Mouse (Mus musculus) adrenal gland (tissue): ENCODE data around the gene Tsc22d2.

Source experiments
- intact Hi-C: fragments of 180-260 bp; cut with DNase I; formaldehyde crosslinking; loops from one replicate; pipeline ENCODE4 v1.15.1; 2025
- long read RNA-seq, 2 experiments: library from polyadenylated mRNA; unstranded; transcript quantifications; one replicate each; pipeline ENCODE4 v2.0.0; 2020; ENCODE audit warnings: borderline replicate concordance in 1 of 2; ENCODE audit not compliant: insufficient replicate concordance in 1 of 2

Gene Tsc22d2
- long read RNA-seq, experiment 1, full-length matches to known transcripts, result 5 of 7 reads
- long read RNA-seq, experiment 1, partial matches to known transcripts, result 0 of 7 reads
- long read RNA-seq, experiment 1, other reads (novel, unspliced or antisense), result 2 of 7 reads
- long read RNA-seq, experiment 2, full-length matches to known transcripts, result 5 of 10 reads
- long read RNA-seq, experiment 2, partial matches to known transcripts, result 2 of 10 reads
- long read RNA-seq, experiment 2, other reads (novel, unspliced or antisense), result 3 of 10 reads

DNA sequence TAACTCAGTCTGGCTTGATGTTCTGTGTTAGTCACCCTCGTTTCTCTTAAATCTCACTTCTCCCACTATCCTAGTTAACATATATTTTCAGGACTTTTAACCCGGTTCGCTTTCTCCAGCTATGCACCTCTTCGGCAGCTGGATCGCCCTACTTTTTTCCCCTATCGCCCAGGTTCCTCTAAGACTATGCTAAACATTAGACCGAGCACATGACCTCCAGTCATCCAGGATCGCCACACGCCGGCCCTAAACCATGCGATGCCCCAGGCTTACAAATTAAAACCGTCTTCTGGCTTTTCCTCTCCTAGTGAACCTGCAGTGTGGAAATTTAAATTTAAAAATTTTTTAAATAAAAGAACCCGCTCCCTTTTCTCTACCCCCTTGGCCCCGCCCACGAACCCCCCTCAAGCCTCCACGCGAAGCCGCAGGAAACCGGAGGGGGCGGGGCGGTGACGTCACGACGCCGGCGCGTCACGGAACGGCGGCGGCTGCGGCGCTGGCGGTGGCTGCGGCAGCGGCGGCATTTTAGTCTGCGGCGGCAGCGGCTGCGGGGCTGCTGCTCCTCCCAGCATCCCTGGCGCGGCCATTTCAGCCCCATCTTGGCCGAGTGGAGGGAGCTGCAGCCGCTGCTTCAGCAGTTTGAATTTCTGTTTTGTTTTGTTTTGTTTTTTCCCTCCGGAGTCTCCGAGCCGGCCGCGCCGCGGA is at the start of gene Tsc22d2:
Tsc22d2 (plus strand) TSS at position 482 of the 705 bp plus-strand sequence.
- intact Hi-C loops, result loop anchor here (2.0 to 5.0 kb wide), 3 partner anchors 42 to 250 kb away; no protein-coding TSS in a partner anchor

DNA sequence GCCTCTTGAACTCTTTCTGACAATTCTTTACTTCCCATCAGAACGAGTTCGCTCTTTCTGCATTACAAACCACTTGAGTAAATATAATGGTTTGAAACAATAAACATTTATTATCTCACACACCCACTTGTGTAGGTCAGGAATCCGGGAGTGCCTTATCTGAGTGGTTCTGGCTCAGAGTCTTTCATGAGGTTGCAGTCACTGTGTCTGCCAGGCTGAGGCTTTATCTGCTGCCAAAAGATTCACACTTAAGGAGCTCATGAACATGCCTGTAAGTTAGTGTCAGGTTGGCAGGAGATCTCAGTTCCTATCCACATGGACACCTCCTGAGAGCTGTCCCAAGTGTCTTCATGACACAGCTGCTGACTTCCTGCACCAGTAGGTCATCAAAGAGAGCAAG is 47.8 kb upstream of the Tsc22d2 start:
- intact Hi-C loops, result no loop called here

- intact Hi-C loops, result loop anchor here (5.0 kb wide), 1 partner anchor 41 kb away; the partner anchor contains the start of gene Tsc22d2
These were observed 43.7 kb upstream of the Tsc22d2 start for GRCm38 (mm10) chr3:58370811-58371210.

- intact Hi-C loops, result loop anchor here (5.0 kb wide), 1 partner anchor 40 kb away; the partner anchor contains the start of gene Tsc22d2
These were observed 42.2 kb upstream of the Tsc22d2 start for GRCm38 (mm10) chr3:58372066-58372904.

DNA sequence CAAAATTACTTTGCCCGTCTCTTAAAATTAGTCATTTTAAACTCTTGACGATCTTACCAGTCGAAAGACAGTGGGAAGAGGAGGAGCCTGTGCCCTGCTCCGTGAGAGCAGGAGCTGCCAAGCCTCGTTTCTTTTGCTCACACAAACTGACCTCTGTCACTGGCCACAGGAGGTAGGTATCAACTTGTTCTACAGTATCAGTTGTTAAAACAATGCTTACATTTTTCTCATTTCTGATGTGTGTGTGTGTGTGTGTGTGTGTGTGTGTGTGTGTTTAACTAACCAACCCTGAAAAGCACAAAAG is 41.7 kb upstream of the Tsc22d2 start:
- intact Hi-C loops, result loop anchor here (5.0 kb wide), 1 partner anchor 39 kb away; the partner anchor contains the start of gene Tsc22d2

DNA sequence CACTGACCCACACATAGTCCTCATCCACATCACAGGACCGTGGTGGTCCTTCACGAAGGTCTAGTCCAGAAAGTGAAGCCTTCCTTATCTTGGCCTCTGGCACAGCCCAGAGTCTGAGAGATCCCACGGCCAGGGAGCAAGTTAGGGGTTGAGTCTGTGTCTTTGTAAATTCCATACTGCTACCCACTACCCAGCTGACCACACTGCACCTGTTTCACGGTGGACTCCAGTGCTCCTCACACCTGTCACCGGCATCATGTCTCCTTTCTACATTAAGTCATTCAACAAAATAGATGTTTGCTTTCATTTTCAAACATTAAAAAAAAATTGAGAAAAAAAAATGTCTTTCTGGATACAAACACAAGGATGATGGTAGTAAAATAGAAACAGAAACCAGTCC is 40.2 kb upstream of the Tsc22d2 start:
- intact Hi-C loops, result loop anchor here (5.0 kb wide), 1 partner anchor 38 kb away; the partner anchor contains the start of gene Tsc22d2

DNA sequence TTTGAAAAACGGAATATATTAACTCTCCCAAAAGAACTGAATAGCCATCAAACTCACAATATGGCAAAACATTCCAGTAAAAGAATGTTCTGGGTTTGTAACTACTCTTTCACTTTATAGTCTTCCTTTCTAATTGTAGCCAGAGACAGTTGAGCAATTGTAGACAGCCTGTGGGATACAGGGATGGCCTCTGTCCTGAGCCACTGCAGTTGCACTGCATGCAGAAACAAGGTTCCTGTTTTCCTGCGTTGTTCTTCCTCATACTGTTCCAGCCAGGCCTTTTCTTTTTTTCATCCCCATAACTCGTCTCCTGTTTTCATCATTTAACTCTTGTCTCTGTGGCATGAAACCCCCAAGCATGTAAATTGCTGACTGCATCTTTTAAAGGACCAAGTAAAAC is 37.8 kb upstream of the Tsc22d2 start:
- intact Hi-C loops, result no loop called here

DNA sequence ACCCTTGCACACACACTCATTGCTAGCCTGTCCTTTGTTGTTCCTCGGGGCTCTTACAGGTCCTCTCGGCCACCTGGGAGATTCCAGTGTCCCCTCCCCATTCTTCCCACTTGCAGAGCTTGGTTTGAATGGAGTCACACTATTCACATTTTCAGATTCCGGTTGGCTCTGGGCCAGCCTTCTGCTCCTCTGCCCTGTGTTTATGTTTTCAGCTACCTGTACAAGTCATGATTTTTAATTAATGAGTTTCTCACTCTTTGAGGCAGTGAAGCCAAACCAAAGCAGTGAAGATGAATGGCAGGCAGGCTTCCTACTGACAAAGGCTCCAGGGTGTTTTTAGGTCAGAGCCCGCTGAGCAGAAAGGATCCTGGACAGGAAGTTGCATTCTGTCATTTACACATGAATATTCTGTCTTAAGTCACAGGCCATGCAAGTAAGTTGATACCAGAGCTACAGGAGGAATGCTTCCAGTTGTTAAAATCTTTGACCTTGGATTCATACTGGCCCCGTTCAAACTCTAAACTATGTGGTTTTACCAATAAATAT is 36.9 kb upstream of the Tsc22d2 start:
- intact Hi-C loops, result no loop called here

DNA sequence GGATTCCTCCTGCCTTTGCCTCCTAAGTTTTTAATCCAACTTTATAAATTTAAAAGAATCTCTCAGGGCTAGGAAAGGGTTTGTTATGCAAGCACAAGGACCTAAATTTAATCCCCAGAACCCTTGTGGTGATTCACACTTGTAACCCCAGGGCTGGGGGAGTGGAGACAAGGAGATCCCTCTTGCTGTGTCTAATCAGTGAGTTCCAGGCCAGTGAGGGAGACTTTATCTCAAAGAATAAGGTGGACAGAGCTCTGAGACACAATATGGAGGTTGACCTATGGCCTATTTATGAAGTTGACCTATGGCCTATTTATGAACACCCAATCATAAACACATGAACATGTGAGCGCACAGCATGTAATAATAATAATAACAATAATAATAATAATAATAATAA is 31.8 kb upstream of the Tsc22d2 start:
- intact Hi-C loops, result no loop called here

- intact Hi-C loops, result no loop called here
These were observed 29.5 kb upstream of the Tsc22d2 start for GRCm38 (mm10) chr3:58385060-58385459.

DNA sequence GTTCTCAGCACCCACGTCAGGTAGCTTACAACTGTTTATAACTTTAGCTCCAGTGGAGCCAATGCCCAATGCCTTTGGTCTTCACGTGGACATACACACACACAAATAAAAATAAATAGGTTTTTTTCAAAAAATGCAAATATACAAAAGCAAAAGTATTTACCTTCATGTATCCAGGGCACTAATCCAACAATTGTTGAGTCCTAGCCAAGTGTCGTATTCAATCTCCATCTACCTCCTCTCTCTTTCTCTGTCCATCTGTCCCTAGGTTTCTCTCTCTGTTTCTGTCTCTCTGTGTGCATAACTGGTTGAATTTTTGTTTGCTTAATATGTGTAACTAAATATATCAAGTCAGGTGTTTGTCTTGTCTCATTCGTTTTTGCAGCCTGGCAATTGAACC is 25.8 kb upstream of the Tsc22d2 start:
- intact Hi-C loops, result no loop called here

- intact Hi-C loops, result no loop called here
These were observed 16.0 kb upstream of the Tsc22d2 start for GRCm38 (mm10) chr3:58398541-58398940.

GRCm38 (mm10) chr3:58399931-58400330 is 14.6 kb upstream of the Tsc22d2 start:
- intact Hi-C loops, result no loop called here

DNA sequence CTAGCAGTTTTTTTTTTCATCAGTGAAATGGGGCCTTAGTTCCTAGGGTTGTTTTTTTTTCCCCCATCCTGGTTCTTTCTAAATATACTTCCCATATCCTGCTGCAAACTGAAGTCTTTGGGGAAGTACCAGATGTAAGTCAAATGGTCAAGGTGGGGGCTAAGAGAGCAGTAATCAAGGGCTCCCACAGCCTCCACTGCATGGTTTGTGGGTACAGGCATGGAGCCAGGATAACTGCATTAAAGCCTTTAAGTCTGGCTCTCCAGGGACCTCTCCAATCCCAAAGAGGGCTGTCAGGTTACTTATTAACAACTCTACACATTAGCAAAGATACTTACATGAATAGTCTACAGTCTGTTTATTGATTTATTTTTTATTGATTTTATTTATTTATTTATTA is 2.8 kb upstream of the Tsc22d2 start:
- intact Hi-C loops, result loop anchor here (5.0 kb wide), 2 partner anchors 39 to 69 kb away; no protein-coding TSS in a partner anchor

DNA sequence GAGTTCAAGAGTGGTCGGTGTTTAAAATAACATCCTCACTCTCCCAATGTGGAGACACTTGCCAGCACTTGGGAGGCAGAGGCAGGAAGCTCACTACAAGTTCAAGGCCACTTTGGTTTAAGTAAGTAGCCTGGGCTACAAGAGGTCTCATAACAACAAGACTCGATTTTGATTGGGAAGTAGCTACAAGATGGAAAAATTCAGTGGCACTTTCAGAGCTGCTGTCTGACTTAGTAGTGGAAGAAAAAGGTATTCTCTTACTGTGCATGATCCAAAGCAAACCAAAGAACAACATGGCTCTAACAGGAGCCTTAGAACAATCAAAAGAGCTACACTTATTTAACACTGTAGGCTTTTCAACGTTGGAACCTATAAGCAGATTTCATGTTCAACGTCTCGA is 844 bp upstream of the Tsc22d2 start:
- intact Hi-C loops, result loop anchor here (2.0 to 5.0 kb wide), 3 partner anchors 41 to 249 kb away; no protein-coding TSS in a partner anchor

- intact Hi-C loops, result loop anchor here (2.0 to 5.0 kb wide), 5 partner anchors 43 to 250 kb away; partner anchors contain the start of gene Selenot
These were observed 720 bp downstream of the Tsc22d2 start for GRCm38 (mm10) chr3:58414986-58415883.

GRCm38 (mm10) chr3:58415884-58416725 is 1.6 kb downstream of the Tsc22d2 start:
- intact Hi-C loops, result loop anchor here (2.0 to 5.0 kb wide), 3 partner anchors 71 to 251 kb away; partner anchors contain the start of gene Selenot

DNA sequence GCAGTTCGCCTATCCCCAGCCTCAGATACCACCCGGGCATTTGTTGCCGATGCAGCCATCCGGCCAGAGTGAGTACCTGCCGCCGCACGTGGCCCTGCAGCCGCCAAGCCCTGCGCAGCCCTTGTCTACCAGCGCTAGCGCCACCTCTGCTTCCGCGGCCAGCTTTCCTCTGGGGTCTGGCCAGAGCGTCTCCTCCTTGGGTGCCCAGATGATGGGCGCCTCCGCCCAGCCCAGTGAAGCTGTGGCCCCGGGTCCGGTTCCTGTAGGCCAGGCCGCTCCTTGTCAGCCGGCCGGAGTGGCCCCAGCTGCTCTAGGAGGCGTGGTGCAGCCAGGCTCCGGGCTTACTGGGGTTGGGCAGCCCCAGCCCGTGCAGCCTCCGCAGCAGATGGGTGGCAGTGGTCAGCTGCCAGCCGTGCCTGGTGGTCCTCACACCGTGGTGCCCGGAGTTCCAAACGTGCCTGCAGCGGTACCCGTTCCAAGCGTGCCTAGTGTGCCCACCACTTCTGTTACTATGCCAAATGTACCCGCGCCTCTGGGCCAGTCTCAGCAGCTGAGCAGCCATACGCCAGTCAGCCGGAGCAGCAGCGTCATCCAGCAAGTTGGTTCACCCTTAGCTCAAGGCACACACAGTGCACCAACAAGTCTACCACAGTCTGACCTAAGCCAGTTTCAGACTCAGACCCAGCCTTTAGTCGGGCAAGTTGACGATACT is 2.4 kb downstream of the Tsc22d2 start:
- intact Hi-C loops, result loop anchor here (5.0 kb wide), 2 partner anchors 70 to 160 kb away; partner anchors contain the start of gene Selenot
